Mouse (Mus musculus) bone marrow macrophage, adult 2 months (primary cell): ENCODE data around the gene Gm30191. TPM values are rescaled to one million over a fixed set of nuclear protein-coding genes. Genes with fewer than 3 reads are reported as not detected.

Source experiments
- H3K27ac ChIP-seq: 2 replicates; pipeline ENCODE4 v1.5.1; 2012; ENCODE audit warnings: low read depth, low read length; ENCODE audit not compliant: insufficient read depth
- H3K4me1 ChIP-seq: 2 replicates; pipeline ENCODE4 v1.6.1; 2012; ENCODE audit warnings: low read length; ENCODE audit not compliant: control insufficient read depth, insufficient read depth
- H3K4me3 ChIP-seq: 2 replicates; pipeline ENCODE4 v1.5.1; 2012; ENCODE audit warnings: mild to moderate bottlenecking, low read length, moderate library complexity; ENCODE audit not compliant: insufficient read depth
- CTCF ChIP-seq: IDR thresholded peaks from 2 replicates; pipeline ENCODE4 v1.5.1; 2012; ENCODE audit warnings: low read depth, mild to moderate bottlenecking, low read length, moderate library complexity
- POLR2A ChIP-seq: IDR thresholded peaks from 2 replicates; pipeline ENCODE4 v1.6.1; 2012; ENCODE audit warnings: mild to moderate bottlenecking, low read depth, low read length, borderline replicate concordance
- polyA plus RNA-seq: library from polyadenylated mRNA; stranded (reverse); fragments of >200 nt; gene quantifications from 2 replicates; pipeline ENCODE4 v1.2.4, GENCODE M21; 2012; ENCODE audit not compliant: missing spikeins, insufficient read depth, insufficient read length

The Gm30191 gene
- polyA plus RNA-seq, 1 experiment = not detected

DNA sequence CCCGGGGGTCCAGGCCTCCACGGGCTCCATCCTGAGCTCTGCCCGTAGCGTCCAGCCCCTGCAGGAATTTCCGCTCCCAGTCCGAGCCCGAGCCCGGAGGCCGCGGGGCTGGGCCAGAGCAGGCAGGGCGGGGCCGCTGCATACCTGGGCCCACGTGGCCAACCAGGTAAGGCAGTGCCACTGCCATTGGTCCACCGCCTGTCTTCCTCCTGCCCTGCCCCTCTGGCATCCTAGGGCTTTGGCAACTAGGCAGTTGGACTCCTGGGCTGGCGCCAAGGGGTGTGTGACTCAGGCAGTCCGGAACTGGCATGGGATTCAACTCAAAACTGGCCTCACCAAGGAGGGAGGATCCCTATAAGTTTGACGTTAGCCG, 8.5 kb upstream of the Gm30191 start, which contains the start of gene Cnksr1:
Gene Cnksr1, minus strand, starts transcription at position 121 of the 373 bp plus-strand sequence.
- Histone ChIP-seq H3K4me1 (peaks cover 4% of the 10 kb centered on the region; the same call in 1 of the 2 replicates), H3K4me3 (0 out of 2 replicates have a peak within 1 kb of the TSS, but pooled peaks have one; percentile 0), H3K27ac (no peak within 1 kb of the TSS)
- no peak for TF ChIP-seq POLR2A
- TF ChIP-seq CTCF = no peak

DNA sequence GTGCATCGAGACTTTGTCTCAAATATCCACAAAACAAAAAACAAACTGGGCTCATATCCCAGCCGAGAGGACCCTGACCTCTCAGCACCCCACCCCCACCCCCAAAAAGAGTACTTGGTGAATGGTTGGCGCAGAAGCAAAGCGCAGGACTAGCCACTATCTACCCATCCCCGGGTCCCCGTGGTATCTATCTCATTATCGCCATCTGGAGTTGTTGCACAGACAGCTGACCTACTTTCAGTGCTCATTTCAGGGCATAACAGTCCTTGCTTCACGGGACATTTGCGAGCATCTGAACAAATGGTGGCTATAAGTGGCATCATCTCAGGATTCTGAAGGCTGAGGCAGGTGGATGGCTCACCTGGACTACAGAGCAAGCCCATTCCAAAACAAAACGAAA, 8.0 kb upstream of the Gm30191 start:
- 0 out of 2 replicates have a peak overlapping the region, but pooled peaks have one; percentile 0 for H3K4me3 ChIP-seq
- H3K27ac ChIP-seq = no peak overlapping the region
- peaks cover 4% of the 10 kb centered on the region; the same call in 1 of the 2 replicates for H3K4me1 ChIP-seq
- no peak for TF ChIP-seq CTCF
- TF ChIP-seq POLR2A = no peak

DNA sequence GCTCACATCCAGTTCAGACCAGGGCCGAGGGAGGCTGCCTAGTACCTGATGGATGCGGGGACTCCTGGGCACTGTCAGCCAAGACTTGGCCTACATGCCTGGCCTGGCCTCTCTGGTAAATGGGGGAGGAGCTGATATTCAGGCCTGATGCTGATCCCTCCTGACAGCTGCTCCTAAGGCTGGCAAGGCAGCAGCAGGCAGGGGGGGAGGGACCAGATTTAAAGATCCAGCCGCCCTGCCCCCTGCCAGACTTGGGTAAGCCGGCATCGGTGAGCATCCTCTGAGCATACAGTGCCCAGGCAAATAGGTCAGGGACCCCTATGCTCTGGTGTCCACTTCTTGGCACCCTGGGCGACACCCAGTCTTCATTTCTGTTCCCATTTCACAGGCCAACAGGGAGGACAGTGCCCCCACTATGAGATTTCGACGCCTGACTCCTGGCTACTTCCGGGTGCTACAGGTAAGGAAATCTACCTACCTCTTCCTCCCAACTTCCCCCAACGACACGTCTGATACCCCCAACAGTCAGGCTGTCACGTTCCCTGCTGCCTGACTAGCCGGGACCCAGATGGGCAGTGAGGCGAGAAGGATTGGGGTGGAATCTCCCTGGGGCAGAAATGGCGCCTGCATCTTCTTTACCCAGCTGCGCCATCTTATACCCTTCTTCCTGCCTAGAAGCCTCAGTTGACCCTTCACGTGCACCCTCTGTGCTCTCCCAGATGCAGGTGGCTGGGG, 3.1 kb upstream of the Gm30191 start, which contains the start of gene E130218I03Rik:
Gene E130218I03Rik, plus strand, starts transcription at position 147 of the 735 bp plus-strand sequence.
- H3K4me1 ChIP-seq = peaks cover 13% of the 10 kb centered on the region
- peak within 1 kb of the TSS; percentile 99 for H3K4me3 ChIP-seq
- no peak within 1 kb of the TSS for H3K27ac ChIP-seq
- TF ChIP-seq POLR2A = no peak
- no peak for TF ChIP-seq CTCF

DNA sequence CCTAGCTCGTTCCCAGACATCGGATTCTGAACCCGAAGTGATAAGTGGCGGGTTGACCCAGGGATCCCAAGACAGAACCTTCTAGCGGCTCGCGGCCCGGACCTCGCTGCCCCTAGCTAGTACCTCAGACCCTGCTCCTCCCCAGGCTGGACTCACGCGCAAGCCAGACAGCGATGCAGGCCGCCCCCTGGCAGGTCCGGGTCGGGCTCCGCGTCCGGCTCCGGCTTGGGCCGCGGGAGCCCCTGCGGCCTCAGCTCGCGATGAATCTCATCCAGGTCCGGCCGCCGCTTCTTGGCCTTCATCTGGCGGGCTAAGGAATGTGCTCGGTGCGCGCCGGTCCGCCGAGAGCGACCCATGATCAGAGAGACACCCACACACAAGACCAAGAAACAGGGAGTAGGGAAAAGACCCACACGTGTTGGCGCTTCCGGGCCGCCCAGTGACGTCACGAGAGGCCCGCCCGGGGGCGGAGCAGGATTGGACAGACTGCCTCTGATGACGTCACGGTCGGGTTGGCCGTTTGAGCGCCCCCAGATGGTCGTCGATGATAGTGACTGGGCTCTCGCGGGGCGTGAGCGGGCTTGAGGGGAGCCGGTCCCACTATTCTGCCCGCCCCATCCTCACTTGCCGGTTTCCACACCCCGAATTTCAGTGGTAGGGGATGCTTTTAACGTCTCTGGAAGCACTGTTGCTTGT, 1.4 kb upstream of the Gm30191 start, which contains the start of gene Zfp593:
Gene Zfp593, minus strand, starts transcription at position 445 of the 696 bp plus-strand sequence.
- TF ChIP-seq POLR2A (no peak), CTCF (peak; percentile 76)
- Histone ChIP-seq H3K27ac (no peak within 1 kb of the TSS), H3K4me3 (peak within 1 kb of the TSS; percentile 99), H3K4me1 (peaks cover 11% of the 10 kb centered on the region)

DNA sequence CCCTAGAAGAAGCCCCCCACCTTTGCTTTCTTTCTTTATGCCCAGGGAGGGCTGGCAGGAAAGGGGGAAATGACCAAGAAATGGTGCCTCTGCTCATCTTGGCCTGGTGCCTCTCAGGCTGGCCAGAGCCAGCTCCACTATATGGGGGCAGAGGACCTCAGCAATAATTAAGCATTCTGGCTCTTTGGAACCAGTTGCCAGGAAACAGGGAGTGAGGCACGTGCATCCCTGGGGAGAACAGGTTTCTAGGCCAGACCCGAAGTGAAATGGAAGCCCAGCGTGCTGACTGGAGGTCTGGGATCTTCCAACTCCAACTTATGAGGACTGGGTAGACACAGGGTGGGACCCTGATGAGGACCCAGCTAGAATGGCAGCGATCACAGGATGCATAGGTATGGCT, 479 bp upstream of the Gm30191 start:
- Histone ChIP-seq H3K4me3 (no peak overlapping the region), H3K27ac (no peak overlapping the region), H3K4me1 (peaks cover 11% of the 10 kb centered on the region)
- TF ChIP-seq CTCF (no peak), POLR2A (no peak)

DNA sequence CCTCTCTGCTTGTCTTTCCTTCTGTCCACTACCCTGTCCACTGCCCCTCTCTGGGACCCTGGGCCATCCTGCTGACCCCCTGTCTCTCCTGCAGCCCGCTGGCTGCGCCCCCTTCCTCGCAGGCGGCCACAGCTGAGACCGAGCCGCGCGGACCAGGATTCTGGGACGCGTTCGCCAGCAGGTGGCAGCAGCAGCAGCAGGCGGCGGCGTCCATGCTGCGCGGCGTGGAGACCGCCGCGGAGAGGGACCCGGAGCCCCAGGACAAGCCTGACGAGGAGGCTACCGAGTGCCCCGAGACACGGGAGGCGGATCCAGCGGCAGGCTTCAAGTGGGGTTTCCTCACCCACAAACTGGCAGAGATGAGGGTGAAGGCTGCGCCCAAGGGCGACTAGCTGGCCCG, 2.9 kb downstream of the Gm30191 start:
- peak overlapping the region; percentile 26; the same call in 1 of the 2 replicates for H3K4me3 ChIP-seq
- TF ChIP-seq POLR2A (no peak), CTCF (peak; percentile 64)
- H3K4me1 ChIP-seq = peaks cover 3% of the 10 kb centered on the region; the same call in 1 of the 2 replicates
- H3K27ac ChIP-seq = no peak overlapping the region

DNA sequence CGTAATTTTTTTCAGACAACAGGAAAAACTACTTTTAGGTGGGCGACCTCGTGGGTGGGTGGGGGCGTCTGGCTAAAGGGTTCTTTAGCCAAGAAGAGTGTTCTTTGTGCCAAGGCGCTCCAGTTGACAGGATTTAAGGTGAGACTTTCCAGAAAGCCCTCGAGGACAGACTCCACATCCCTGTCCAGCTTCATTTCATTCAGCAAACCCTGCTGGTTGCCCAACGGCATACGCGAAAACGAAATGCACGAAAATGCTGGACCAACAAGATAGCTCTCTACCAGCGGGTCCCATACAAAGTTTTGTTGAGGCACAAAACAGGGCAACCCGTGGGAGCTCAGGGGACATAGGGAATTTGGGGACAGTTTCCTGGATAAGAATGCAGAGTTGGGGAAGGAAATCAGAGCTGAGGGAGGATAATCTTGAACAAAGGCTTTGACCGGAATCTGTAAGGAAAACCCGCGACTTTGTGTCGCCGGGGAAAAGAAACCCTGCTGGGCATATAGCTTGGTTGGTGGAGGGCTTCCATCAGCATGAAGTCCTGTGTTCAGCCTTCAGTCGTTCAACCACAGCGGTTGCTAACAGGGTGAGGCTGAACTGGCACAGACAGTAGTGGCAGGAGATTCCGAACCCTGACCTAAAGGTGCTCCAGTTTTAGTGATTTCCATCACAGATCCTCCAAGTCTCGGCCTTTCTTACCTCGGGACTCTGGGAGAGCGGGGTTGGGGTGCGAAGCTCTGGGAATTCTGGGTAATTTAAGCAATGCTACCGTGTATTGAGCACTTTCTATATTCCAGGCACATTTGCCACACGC, 3.6 kb downstream of the Gm30191 start:
- no peak for TF ChIP-seq CTCF
- no peak for TF ChIP-seq POLR2A
- Histone ChIP-seq H3K4me1 (0 out of 2 replicates have a peak, but pooled peaks cover 3% of the 10 kb centered on the region), H3K27ac (no peak overlapping the region), H3K4me3 (no peak overlapping the region)

DNA sequence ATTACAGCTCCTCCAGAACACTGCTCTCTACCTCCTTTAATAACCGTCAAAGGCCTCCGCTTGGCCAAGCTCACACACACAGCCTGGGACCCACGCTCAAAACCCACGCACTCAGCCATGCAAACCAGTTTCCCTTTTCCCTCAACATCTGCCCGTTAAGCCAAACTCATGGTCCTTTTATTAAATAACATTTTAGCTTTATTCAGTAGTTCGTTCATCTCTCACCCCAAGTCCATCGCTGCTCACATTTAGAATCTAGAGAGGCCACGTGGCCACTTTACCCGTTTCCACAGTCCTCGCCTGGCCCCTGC, 4.2 kb downstream of the Gm30191 start:
- no peak for TF ChIP-seq POLR2A
- TF ChIP-seq CTCF = no peak
- Histone ChIP-seq H3K27ac (no peak overlapping the region), H3K4me3 (peak overlapping the region; percentile 36), H3K4me1 (0 out of 2 replicates have a peak, but pooled peaks cover under 1% of the 10 kb centered on the region)

DNA sequence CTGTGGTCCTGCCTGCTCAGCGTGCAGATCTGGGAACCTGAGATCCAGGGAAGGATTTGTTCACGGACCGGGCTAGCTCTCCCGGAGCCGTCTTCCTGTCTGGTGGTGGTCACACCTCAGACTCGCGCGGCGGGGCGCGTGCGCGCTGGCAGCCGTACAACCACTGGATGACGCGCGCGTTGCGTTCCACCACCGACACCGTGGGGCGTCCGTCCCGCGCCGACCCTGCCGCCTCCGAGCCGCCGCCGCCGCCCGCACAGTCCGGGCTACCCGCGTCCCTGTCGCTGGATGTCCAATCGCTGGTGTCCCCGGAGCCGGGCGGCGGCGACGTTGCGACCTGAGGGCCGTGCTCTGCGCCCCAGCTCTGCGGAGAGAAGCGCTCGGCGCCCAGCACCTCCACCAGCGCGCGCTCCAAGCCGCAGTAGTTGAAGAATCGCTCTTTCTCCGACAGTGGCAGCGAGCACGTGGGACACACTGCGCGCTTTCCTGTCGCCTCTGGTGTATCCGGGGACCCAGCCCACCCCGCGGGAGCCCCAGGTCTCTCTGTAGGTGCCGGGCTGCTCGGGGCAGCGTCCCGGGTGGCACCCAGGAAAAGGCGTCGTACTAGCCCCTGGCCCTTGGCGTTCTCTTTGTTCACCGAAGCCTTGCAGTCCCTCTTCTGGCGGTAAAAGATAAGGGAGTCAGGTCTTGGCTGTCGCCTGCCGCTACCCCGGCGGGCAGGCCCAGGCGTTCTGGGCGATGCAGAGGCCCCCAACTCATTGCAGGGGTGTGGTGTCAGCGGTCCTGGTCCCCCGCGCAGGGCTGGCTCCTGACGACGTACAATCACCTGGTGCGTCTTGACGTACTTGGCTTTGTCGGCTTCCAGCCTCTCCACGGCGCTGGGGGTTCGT, 4.8 kb downstream of the Gm30191 start:
- no peak for TF ChIP-seq CTCF
- no peak for TF ChIP-seq POLR2A
- no peak overlapping the region for H3K27ac ChIP-seq
- peak overlapping the region; percentile 36 for H3K4me3 ChIP-seq
- no peaks in the 10 kb centered on the region for H3K4me1 ChIP-seq
